Mouse (Mus musculus) c-Kit-negative CD71-positive TER-119-positive erythroid progenitor cells, embryonic 14.5 days (primary cell): ENCODE results near the gene Slc9a4.
"Not testable (repeated sequence)": the region's sequence is repeated elsewhere in the genome, so short reads cannot be mapped to it uniquely, and the experiment has no call there.

Experiments
- DNase-seq: peaks from one replicate; pipeline ENCODE4 v3.0.0-alpha.2; 2013; ENCODE audit warnings: low read depth, low spot score

The Slc9a4 gene

DNA sequence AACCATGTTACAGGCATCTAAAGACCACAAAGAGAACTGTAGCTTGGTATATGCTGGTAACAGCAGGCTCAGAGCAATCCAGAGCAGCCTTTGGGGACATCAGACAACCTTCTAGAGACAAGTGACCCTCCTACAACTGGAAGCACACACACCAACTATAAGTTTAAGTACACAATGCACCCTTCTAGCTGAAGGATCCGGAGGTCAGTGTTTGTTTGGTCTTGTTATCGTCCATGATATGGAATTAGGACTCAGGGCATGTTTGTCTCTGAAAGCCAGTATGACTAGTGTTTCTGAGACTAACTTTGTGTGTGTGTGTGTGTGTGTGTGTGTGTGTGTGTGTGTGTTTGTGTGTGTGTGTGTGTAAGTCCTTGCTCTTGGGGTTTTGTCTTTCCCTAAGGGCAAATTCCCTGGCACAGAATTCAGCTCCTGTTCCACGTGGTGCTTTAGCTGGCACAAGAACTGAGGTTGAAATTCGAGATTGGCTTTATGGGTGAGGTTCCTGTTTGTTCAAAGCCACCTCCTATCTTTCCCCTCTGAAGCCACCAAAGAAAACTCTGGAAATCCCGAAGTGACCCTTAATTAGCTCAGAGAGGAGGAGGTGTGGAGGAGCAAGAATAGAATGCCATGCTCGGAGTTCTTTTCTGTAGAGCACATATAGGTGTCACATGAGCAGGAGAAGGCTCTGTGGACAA lies 71.1 kb downstream of the Slc9a4 start:
- no peak for DNase-seq

DNA sequence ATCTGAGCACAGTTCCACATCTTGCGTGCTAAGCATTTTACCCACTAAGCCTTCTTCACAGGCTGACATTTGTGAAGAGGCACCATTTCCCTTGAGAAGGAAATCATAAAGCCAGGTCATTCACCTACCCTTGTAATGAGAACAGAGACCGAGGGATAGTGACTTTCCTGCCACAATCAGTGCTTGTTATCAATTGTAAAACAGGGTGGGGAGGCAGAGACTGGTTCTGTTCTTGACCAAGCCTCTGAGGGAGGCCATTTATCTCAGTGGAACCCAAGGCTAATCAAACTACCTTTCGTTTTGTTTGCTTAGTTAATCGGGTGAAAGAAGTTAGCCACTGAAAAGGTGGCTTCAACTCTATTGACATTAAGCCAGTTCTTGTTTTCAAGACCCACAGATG lies 77.2 kb downstream of the Slc9a4 start:
- no peak for DNase-seq

DNA sequence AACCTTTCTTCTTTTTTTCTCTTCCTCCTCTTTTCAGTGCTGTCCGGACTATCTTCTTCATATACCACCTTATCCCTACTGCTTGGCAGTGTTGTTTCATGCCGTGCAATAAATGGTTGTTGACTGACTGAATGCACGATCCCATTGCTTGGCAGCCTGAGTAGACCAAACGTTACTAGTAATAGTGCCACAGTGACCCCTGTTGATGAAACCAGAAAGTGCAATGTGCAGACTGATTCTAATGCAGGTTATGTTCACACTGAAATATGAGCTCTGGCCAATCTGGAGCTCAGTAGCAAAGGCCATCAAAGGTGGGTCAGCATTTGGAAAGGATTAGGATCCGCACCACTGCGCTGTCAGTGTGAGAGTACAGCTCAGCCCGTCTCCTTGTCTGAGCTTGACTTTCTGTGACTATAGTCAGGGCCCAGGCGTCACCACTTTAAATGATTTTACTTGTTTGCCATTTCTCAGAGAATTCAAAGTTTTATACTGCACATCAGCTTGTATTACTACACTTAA lies 78.2 kb downstream of the Slc9a4 start:
- no peak for DNase-seq

DNA sequence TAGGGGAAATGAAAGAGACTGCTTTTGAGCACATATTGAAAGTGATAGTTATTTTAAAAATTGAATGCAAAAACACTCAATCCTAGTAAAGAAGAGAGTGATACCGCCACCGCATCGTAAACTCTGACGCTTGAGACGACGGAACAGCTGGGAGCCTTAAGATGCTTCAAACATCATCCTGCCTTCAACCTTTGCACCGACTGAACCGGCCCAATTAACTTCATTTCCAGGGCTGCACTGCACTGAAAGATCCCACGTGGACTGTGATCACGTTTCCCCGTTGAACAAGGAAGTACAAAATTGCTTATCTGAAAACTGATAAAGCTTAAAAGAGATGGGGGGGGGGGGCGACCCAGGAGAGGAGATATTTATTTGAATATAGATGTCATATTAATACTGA lies 79.1 kb downstream of the Slc9a4 start:
- no peak for DNase-seq

DNA sequence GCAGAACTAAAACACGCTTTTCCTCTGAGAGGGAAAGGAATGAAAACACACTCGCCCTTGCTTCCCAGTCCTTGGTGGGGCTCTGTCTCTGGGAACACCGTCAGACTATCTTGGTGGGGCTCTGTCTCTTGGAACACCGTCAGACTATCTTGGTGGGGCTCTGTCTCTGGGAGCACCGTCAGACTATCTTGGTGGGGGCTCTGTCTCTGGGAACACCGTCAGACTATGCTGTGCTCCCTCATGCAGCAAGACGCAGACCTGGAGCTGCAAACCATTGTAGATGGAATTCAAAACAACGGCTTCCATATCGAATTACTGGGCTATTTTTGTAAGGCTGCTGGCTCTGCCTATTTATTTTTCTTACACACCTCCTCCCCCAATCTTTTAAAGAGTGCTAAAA lies 79.6 kb downstream of the Slc9a4 start:
- no peak for DNase-seq

DNA sequence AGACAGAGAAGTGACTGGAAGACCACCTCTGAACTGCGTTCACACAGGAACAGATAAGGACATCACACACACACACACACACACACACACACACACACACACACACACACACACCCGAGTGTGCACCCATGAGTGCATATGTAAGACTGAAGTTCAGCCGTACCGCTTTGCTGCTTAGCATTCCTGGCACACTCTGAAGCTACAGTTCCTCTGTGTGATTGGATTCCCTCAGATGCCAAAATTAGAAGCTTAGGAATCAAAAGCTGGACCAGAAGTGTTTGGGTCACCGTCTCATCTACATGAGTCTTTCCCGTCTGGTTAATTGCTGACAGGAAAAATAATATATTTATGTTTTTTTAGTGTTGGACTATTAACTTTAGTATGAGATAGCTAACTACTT lies 81.0 kb downstream of the Slc9a4 start:
- DNase-seq = no peak

DNA sequence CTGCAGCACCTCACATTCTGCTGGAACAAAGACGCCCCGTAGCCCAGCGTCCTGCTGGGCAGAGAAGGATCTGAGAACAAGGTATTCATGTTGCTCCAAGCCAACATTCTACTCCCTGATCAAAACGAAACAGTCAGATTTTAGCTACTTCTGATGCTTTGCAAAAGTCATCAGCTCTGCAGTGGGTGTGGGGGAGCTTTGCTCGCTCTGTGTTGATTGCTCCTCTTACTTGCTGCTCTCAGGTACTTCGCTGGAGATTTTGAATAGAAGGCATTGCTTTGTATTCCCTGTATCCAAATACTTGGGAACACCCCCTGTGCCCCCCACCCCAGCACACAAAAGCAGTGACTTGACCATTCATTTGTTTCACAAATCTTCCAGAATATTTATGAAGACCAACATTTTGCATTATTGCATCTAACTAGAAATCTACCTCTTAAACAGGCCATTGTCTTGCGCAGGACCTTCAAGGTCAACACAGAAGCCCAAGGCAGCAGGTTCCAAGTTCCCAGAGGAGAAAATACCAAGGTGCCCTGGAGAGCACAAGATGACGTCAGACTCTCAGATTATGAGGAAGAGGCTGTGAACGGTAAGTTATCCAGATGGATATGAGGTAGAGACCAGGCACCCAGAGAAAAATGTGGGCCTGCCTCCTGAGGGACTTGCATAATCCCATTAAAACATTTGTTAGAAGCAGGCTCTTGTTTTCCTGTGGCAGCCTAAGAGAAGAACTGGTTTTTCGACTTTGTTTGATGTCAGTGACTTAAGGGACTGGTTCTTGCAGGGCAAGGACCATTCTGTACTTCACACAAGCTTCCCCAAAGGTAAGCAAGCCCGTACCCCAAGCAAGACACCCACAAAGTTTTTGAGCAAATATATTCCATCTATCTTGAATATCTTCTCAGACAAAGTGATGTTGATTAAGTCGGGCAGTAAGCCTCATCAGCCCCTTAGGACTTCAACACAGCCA lies 85.8 kb downstream of the Slc9a4 start:
- no peak for DNase-seq

DNA sequence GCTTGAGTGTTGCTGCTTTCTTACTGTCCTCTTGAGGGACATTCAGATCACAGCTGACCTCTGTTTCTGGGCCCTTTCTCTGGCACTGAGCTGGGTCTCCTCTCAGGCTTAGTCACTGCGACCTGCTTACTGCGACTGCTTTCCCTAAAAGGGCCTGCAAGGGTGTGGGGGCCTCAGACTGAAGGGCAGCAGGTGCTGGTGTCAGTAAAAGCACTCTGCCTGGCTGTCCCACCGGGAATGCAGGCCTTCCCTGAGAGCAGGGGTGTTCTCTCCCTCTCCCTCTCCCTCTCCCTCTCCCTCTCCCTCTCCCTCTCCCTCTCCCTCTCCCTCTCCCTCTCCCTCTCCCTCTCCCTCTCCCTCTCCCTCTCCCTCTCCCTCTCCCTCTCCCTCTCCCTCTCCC lies 87.6 kb downstream of the Slc9a4 start:
- DNase-seq = not testable (repeated sequence)

DNA sequence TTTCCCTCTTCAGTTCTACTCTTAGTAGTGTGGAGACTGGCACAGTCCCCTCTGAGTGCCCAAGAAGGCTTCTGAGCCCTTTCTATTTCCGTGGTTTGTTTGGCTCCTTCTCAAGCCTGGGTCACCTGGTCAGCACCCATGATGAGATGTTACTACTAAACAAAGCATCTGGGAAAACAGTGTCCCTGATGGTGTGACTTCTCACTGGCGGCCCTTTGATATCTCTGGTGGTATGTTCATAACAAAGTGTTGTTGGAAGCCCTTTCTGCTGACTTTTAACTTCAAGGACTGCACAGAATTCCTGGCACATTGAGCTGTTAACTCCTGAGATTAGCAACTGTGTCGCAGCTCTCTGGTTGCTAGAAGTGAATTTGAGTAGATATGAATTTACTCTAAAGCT lies 90.1 kb downstream of the Slc9a4 start:
- no peak for DNase-seq

DNA sequence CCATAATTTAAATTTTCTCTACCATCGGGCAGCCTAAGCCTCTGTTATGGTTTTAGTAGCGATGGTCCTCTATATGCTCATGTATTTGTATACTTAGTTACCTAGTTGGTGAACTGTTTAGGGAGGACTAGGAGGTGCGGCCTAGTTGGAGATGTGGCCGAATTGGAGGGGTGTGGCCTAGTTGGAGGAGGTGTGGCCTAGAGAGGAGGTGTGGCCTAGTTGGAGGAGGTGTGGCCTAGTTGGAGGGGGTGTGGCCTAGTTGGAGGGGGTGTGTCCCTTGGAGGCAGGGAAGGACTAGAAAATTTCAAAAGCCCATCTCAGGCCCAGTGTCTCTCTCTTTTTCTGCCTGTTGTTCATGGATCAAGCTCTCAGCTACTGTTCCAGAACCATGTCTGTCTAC lies 91.6 kb downstream of the Slc9a4 start:
- no peak for DNase-seq

DNA sequence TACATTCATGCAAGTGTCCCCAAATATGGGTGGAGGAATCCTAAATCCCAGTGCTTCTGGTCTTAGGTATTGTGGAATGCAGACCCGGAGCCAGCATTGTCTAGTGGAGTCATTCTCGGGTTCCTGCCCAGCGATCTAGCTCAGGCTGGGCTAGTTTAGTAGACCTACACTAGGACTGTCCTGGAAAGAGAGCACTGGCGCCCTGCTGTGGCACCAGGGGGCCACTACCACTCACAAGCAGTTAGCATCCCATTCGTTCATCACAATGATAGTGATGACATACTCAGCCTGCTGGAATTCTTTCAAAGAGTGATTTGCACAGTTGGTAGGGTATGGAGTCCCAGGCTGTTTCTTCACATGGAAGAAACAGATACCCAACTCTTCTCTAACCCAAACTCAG lies 97.4 kb downstream of the Slc9a4 start:
- no peak for DNase-seq
